Mouse (Mus musculus): ENCODE data around the gene Elmo2. TPM values are rescaled to one million over a fixed set of nuclear protein-coding genes. Genes with fewer than 3 reads are reported as not detected.

Elmo2 gene
- polyA plus RNA-seq, 1 experiment: 16.3 TPM

DNA sequence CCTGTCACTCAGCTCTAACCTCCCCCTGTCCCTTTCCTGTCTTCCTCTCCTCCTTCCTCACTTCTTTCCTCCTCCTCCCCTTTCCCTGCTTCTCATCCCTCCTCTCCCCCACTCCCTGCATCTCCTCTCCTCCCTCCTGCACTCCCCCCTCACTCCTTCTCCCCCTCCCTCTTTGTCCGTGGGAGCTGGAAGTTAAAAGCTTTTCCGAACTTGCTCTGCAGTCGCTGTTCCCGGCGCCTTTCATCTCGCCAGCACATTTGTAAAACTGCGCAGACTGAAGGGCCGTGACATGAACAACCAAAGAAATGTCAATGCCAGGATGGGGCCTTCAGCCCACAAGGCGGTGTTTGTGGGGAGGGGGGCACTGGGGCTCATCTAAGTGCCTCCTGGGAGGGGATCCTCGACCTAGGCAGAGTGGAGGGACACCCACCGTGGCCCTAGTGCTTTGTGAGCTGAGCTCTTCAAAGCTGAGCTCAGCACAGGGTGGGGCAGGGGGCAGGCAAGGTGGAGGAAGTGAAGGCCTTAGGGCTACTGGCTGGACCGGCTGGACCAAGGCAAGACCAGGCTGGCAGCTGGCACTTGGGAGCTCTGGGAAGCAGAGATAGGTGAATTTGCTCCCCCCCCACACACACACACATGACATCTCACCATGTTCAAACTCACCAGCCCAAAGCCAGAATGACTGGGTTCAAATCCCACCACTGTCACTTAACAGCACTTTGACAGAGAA is 87.7 kb downstream of the Elmo2 start:
- H3K36me3 ChIP-seq (replicated peaks; ENCODE audit: low read length): no peaks in the 10 kb centered on the region
- peaks cover 98% of the 10 kb centered on the region for H3K27me3 ChIP-seq (replicated peaks)
- no peak overlapping the region for H3K4me3 ChIP-seq (replicated peaks)
- no peaks in the 10 kb centered on the region for H3K9me3 ChIP-seq
- H3K4me1 ChIP-seq: peaks cover 45% of the 10 kb centered on the region
- no peak for TF ChIP-seq GATA1 (IDR thresholded peaks at IDR 0.05; ENCODE audit: borderline replicate concordance, low read length)
- no peak for TF ChIP-seq FLI1 (IDR thresholded peaks at IDR 0.05; ENCODE audit: low read length)

Other genes with a start within 250 kb of the Elmo2 start
- not detected in 2 replicates for gene 1700025C18Rik, start 235.7 kb downstream of the Elmo2 start, polyA plus RNA-seq (2012; ENCODE audit: insufficient read depth, low replicate concordance)
- gene Cdh22, start 91.6 kb downstream of the Elmo2 start, polyA plus RNA-seq (2012; ENCODE audit: insufficient read depth, low replicate concordance): 0.23 TPM in 1 of 2 replicates, not detected in the other
- 55.8 and 62.9 TPM in 2 replicates for gene Slc35c2, start 38.6 kb downstream of the Elmo2 start, polyA plus RNA-seq (2012; ENCODE audit: insufficient read depth, low replicate concordance)
- not detected in 2 replicates for gene Zfp663, start 42.2 kb upstream of the Elmo2 start, polyA plus RNA-seq (2012; ENCODE audit: insufficient read depth, low replicate concordance)
- gene Zfp334, start 61.8 kb upstream of the Elmo2 start, polyA plus RNA-seq (2012; ENCODE audit: insufficient read depth, low replicate concordance): not detected in 2 replicates
- 2.1 TPM in 1 of 2 replicates, not detected in the other for gene Ocstamp, start 73.9 kb upstream of the Elmo2 start, polyA plus RNA-seq (2012; ENCODE audit: insufficient read depth, low replicate concordance)
- gene Slc13a3, start 146.8 kb upstream of the Elmo2 start, polyA plus RNA-seq (2012; ENCODE audit: insufficient read depth, low replicate concordance): not detected in 2 replicates
- gene Trp53rka, start 166.8 kb upstream of the Elmo2 start, polyA plus RNA-seq (2012; ENCODE audit: insufficient read depth, low replicate concordance): 17.6 and 36.2 TPM in 2 replicates
- not detected in 2 replicates for gene Slc2a10, start 177.3 kb upstream of the Elmo2 start, polyA plus RNA-seq (2012; ENCODE audit: insufficient read depth, low replicate concordance)